Mouse (Mus musculus) thymus, postnatal 4 days (tissue): ENCODE data around the gene Gm11146.

Experiments
- DNase-seq: peaks from one replicate; pipeline ENCODE4 v3.0.0; 2021

Gene Gm11146

GRCm38 (mm10) chr16:77601994-77602393 lies at the start of gene Gm11146:
Gene Gm11146 (minus strand): TSS chr16:77602094.
- DNase-seq, result no peak

DNA sequence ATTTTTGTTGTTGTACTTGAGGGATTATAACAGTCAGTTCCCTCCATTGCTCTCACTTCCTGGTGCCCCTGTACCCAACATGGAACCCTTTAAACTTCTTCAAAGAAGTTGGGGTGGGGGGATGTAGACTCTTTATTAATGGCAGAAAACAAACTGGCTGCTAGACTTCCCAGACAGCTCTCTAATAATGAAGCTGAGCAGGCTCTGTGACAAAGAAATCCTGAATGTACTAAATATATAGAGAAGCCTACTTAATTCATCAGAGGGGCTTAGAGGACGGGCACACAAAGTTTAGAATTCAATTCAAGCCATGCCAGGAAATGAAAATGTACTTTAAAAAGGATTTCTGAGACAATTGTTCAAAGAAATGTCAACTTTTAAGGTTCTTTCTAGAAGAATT lies 48.7 kb upstream of the Gm11146 start:
- no peak for DNase-seq

DNA sequence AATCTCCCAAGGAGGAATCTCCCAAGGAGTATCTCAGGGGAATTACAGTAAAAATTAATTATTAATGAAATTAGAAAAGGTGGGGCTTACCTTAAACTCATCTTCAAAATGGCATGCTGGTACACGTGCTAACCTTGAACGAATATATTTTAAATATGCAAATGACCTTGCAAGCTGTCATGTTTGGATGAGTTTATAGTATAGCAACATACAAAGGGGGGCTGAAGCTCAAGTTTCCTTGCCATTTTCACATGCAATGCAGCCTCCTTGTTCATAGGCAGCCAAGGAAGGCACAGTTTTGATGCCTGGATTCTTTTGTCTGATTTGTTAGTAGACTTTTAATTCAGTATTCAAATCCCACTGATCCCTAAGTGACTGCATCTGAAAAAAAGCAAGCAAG lies 47.1 kb upstream of the Gm11146 start:
- DNase-seq, result no peak

GRCm38 (mm10) chr16:77648181-77648580 lies 46.3 kb upstream of the Gm11146 start:
- DNase-seq, result no peak

- no peak for DNase-seq
These were observed 44.3 kb upstream of the Gm11146 start for GRCm38 (mm10) chr16:77646146-77646545.

DNA sequence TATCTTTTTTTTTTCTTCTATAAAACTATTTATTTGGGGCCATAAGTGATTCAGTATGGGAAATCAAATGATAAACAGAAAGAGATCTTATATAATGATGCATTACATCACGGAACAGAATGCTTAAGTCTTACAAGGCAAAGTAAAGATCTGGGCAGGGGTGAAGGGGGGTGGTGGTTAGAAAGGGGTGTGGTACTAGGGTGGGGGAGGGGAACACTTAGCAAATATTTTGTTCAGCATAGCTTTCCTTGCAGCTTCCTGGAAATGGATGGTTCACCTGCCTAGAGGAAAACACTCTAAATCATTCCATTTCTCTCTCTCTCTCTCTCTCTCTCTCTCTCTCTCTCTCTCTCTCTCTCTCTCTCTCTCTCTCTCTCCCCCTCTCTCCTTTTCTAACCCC lies 43.1 kb upstream of the Gm11146 start:
- no peak for DNase-seq

GRCm38 (mm10) chr16:77643871-77644720 lies 42.2 kb upstream of the Gm11146 start:
- DNase-seq, result peak; percentile 65

- DNase-seq, result no peak
These were observed 41.4 kb upstream of the Gm11146 start for GRCm38 (mm10) chr16:77643036-77643870.

DNA sequence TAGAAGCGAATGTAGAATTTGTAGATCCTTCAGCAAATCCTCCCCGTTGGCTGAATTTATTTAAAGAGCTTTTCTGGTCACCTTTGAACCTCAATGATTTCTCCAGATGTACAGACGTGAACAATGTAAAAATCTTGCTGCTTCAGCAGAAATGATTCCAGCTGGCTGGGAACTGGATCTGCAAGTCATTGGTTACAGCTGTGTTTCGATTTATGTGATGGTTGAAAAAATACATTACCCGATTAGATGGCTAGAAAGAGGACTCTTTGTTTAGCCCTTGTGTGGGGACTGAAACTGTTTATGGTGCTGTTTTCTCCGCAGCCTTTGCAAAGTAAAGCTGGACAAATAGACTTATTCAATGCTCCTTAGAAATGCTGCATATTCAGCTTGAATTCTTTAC lies 34.6 kb upstream of the Gm11146 start:
- no peak for DNase-seq

DNA sequence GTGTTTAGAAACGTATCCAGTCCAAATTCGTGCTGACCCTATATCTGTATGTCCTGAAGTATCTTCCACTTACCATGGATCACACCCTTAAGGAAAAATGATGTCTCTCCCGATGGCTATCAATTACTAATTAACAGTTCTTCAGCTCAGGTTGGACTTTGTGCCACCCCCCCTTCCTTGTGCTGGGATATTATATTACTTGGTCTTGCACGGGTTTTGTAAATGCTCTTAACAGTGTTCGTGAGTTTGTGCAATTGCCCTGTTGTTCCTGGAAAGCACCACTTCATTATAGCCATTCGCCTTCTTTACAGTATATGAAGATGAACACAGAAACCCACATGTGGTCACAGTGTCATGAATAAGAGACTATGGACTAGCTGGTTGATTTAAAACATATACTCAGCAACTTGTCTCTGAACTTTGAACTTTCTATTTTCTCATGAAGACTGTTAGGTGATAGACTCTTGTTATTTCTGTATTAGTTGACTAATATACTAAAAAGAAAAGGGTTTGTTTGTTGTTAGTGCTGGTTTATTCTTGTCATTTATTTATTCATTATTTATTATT lies 30.5 kb upstream of the Gm11146 start:
- no peak for DNase-seq

DNA sequence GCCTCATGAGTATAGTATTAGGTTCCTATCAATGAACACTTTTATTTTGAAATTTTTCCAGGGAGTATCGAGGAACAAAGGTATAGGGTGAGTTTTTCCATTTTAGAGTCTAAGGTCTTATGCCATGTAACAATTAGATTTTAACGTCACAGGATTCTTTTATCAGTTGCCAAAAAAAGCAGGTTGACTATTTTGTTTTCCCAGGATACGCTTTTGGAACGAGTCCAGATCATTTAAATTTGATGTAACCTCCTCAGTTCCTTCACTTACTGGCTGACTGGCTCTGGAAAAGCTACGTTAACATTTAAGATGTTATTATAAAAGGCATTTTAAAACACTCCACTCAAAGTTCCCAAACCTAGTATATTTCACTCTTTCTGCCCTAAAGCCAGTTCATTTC lies 20.8 kb upstream of the Gm11146 start:
- no peak for DNase-seq

DNA sequence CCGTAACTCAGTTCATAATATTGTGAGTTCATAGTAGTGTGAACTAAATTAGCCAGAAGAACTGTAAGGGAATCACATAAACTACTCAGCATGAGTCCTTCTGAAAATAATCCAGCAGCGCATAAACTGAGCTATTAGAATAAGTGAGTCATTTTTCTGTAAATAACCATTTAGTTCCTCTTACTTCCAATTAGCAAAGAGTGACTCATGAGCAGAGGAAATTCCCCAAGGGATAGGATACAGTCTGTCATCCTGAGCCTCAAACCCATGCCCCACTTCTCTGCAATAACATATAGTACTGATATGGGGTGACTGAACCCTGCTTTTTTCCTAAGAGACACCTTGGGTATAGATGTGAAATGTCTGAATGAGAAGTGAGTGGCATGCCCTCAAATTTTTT lies 687 bp upstream of the Gm11146 start:
- no peak for DNase-seq

- DNase-seq, result no peak
These were observed 3.1 kb downstream of the Gm11146 start for GRCm38 (mm10) chr16:77598787-77599186.

- no peak for DNase-seq
These were observed 5.3 kb downstream of the Gm11146 start for GRCm38 (mm10) chr16:77596556-77596955.

DNA sequence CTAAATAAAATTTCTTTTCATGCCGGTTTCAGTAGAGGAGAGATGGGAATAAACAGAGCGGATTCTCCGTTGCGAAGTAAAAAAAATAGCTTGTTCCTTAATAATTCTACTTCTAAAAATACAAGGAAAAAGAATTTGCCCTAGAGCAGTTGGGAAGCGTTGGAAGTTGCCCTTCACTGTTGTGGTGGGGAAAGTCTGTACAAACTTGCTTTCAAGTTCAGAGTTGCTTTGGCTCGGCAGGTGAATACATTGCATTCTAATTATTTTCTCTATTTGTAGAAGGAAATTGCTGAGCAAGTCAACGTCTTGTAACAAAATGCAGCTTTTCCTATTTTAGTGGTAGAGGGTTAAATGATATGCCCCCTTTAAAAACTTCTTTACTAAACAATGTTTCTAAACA lies 6.2 kb downstream of the Gm11146 start:
- no peak for DNase-seq

DNA sequence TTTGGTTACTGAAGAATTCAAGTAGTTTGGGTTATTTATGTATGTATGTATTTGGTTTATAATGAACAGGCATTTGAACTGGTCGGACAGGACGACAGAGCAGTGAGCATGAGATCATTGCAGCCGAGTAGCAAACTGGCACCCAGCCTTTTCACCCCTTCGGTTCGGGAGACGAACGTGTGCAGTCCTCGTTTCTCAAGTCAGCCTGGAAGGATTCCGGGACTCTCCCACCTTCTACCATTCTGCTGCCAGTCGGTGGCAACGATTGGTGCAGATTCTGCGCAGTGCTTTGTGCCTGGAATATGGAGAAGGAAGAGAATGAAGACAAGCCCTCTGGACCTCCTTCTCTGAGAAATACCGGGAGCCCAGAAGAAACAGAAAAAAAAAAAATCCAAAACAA lies 7.3 kb downstream of the Gm11146 start:
- no peak for DNase-seq

- DNase-seq, result no peak
These were observed 8.0 kb downstream of the Gm11146 start for GRCm38 (mm10) chr16:77593828-77594421.

DNA sequence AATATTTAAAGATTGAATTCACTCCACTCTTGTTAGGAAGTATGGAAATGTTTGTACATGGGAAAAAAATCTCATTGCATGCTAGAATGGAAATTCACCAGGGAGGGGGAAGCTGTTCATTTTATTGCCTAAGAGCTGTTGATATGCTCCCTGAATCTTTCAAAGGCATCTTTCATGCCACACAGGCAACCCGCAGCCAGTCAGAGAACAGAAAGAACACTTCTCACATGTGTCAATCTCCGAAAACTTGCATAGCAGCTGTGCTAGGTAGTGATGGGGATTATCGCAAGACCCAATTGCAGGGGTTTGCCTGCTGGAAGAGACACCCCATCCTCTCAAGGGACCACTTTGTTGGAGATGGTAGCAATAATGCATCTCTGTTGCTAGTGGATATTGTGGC lies 8.9 kb downstream of the Gm11146 start:
- no peak for DNase-seq

DNA sequence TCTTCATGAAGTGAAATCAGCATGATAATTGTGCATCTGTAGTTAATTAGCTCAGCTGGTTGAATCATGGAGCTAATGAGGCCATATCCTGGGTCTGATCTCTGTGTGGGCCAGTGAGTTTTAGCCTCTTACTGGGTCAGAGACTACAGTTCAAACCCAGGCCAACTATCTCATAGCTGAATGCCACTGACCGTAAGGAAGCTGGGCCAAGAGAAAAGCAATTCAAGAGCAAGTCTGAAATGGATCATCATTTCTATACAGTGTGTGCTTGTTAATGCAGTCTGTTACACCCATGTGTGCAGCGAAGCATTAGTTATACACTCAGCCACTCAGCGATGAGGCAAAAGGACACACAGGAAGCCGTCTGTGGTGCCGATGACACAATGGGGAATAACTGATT lies 28.9 kb downstream of the Gm11146 start:
- DNase-seq, result no peak

DNA sequence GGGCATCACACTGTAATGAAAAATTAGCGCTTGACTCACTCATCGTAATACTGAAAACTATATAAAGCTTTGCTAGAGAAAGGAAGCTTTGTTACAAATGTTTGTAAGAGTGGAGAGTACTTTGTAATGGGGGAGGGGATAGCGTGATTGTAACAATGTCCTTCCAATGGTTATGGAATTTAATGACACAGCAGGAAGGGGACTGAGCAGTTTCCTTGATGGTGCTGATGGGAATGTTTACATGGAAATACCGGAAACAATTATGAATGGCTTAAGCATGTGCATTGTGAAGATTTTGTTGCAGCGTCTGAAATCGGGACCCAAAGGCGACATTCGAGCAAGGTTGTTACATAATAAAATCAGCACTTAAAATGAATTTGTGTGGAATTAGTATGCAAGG lies 32.4 kb downstream of the Gm11146 start:
- DNase-seq, result no peak

DNA sequence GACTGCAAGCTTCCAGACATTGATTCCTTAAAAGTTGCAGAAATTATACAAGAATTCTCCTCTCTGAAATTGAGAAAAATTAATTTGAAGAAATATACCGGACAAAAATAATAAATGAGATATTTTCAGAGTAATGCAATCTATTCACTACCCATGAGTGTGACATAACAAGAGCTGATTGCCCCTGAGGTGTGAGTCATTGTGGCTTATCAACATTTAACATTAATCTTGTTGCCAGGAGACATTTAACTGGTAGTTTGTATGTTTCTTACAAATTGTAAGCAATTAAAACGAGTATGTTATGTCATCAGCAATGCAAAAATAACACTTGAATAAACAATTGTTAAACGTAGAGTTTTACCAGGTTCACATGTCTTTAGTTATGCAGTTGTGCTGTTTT lies 33.5 kb downstream of the Gm11146 start:
- no peak for DNase-seq

GRCm38 (mm10) chr16:77562852-77563251 lies 39.0 kb downstream of the Gm11146 start:
- no peak for DNase-seq

GRCm38 (mm10) chr16:77556446-77557105 lies 45.3 kb downstream of the Gm11146 start:
- DNase-seq, result no peak
